Mouse (Mus musculus): ENCODE data around the gene Mpeg1. TPM values are rescaled to one million over a fixed set of nuclear protein-coding genes. Genes with fewer than 3 reads are reported as not detected.
A peak's percentile ranks its signal among the peaks of the same experiment; 100 is the strongest.

Gene Mpeg1
- total RNA-seq (2021) (10 to 100 TPM; 28.3 to 31.6 TPM), polyA plus RNA-seq (2012; rRNA removed) (3.1 and 4.1 TPM in 2 replicates)
- long read RNA-seq, partial matches to known transcripts, result 0 of 4 reads
- long read RNA-seq, other reads (novel, unspliced or antisense), result 4 of 4 reads

- DNase-seq, result no peak
Observed at GRCm38 (mm10) chr19:12460282-12461249, at the start of gene Mpeg1. Gene Mpeg1, plus strand, starts transcription at chr19:12460779.

- DNase-seq, result no peak
Observed at GRCm38 (mm10) chr19:12413737-12414136, 46.8 kb upstream of the Mpeg1 start.

GRCm38 (mm10) chr19:12417361-12417760 lies 43.2 kb upstream of the Mpeg1 start, which contains the start of gene Olfr1441:
Gene Olfr1441, plus strand, starts transcription at chr19:12417433.
- DNase-seq, result no peak

- no peak for DNase-seq
Observed at GRCm38 (mm10) chr19:12418312-12418711, 42.3 kb upstream of the Mpeg1 start.

GRCm38 (mm10) chr19:12420555-12420954 lies 40.0 kb upstream of the Mpeg1 start:
- no peak for DNase-seq

- no peak for DNase-seq
Observed at GRCm38 (mm10) chr19:12421680-12422079, 38.9 kb upstream of the Mpeg1 start.

GRCm38 (mm10) chr19:12427101-12427500 lies 33.5 kb upstream of the Mpeg1 start:
- DNase-seq, result no peak

- DNase-seq, result no peak
Observed at GRCm38 (mm10) chr19:12427605-12428004, 33.0 kb upstream of the Mpeg1 start, which contains the start of gene Pfpl. Gene Pfpl, plus strand, starts transcription at chr19:12427905.

GRCm38 (mm10) chr19:12433033-12433432 lies 27.5 kb upstream of the Mpeg1 start:
- peak; percentile 51 for DNase-seq

GRCm38 (mm10) chr19:12435011-12435416 lies 25.6 kb upstream of the Mpeg1 start:
- DNase-seq, result no peak

- no peak for DNase-seq
Observed at GRCm38 (mm10) chr19:12435750-12436524, 24.6 kb upstream of the Mpeg1 start.

GRCm38 (mm10) chr19:12439581-12439980 lies 21.0 kb upstream of the Mpeg1 start:
- no peak for DNase-seq

- DNase-seq, result no peak
Observed at GRCm38 (mm10) chr19:12440103-12440725, 20.4 kb upstream of the Mpeg1 start.

GRCm38 (mm10) chr19:12442560-12442959 lies 18.0 kb upstream of the Mpeg1 start:
- no peak for DNase-seq

- peak; percentile 24 for DNase-seq
Observed at GRCm38 (mm10) chr19:12445014-12445413, 15.6 kb upstream of the Mpeg1 start.

GRCm38 (mm10) chr19:12457401-12458066 lies 3.0 kb upstream of the Mpeg1 start:
- DNase-seq, result no peak

- DNase-seq, result no peak
Observed at GRCm38 (mm10) chr19:12459516-12459915, 1.1 kb upstream of the Mpeg1 start.

- no peak for DNase-seq
Observed at GRCm38 (mm10) chr19:12462851-12463721, 2.5 kb downstream of the Mpeg1 start.

GRCm38 (mm10) chr19:12463722-12464035 lies 3.1 kb downstream of the Mpeg1 start:
- peak; percentile 76 for DNase-seq

GRCm38 (mm10) chr19:12464127-12464526 lies 3.5 kb downstream of the Mpeg1 start:
- no peak for DNase-seq

GRCm38 (mm10) chr19:12464674-12465073 lies 4.1 kb downstream of the Mpeg1 start:
- DNase-seq, result no peak

Data from adrenal gland, adult 2 months (tissue).